Mouse (Mus musculus) limb, embryonic 12.5 days (tissue): ENCODE results near the gene Hoxd10. TPM values are rescaled to one million over a fixed set of nuclear protein-coding genes. Genes with fewer than 3 reads are reported as not detected.

ENCODE experiments used
- ATAC-seq: fragments of 200-750 bp; cut with Nextera tagmentation; 2 replicates; pipeline ENCODE4 v1.8.0; 2017; ENCODE audit warnings: low read depth, moderate TSS enrichment; ENCODE audit not compliant: insufficient number of reproducible peaks, insufficient read depth, low FRiP score, low TSS enrichment
- H3K27ac ChIP-seq: fragments of 300-500 bp; sonication (generic); 2 replicates; pipeline ENCODE4 v1.5.1; 2016; ENCODE audit warnings: mild to moderate bottlenecking, moderate library complexity
- H3K27me3 ChIP-seq: fragments of 300-500 bp; sonication (generic); 2 replicates; pipeline ENCODE4 v1.6.1; 2016; ENCODE audit warnings: mild to moderate bottlenecking, moderate library complexity
- H3K36me3 ChIP-seq: fragments of 300-500 bp; sonication (generic); 2 replicates; pipeline ENCODE4 v1.6.1; 2016; ENCODE audit warnings: mild to moderate bottlenecking, moderate library complexity
- H3K4me1 ChIP-seq: fragments of 300-500 bp; sonication (generic); replicated peaks from 2 replicates; pipeline ENCODE4 v1.6.1; 2016
- H3K4me2 ChIP-seq: fragments of 300-500 bp; sonication (generic); 2 replicates; pipeline ENCODE4 v1.6.1; 2016; ENCODE audit warnings: mild to moderate bottlenecking, moderate library complexity
- H3K4me3 ChIP-seq: fragments of 300-500 bp; sonication (generic); replicated peaks from 2 replicates; pipeline ENCODE4 v1.5.1; 2016; ENCODE audit warnings: mild to moderate bottlenecking
- H3K9ac ChIP-seq: fragments of 300-500 bp; sonication (generic); replicated peaks from 2 replicates; pipeline ENCODE4 v1.6.1; 2016; ENCODE audit warnings: mild to moderate bottlenecking, moderate library complexity
- H3K9me3 ChIP-seq: fragments of 300-500 bp; sonication (generic); 2 replicates; pipeline ENCODE4 v1.6.1; 2016; ENCODE audit warnings: mild to moderate bottlenecking, moderate library complexity
- WGBS: fragments of 180-500 bp; shearing (Covaris S2); methylation state at CpG from one replicate; pipeline ENCODE4 v1.1.7; 2016; 5-methylcytosine and 5-hydroxymethylcytosine counted together
- polyA plus RNA-seq: library from polyadenylated mRNA; unstranded; fragments of >200 nt; fragmentation: Nextera tagmentation; extraction: Ambion mirVana; gene quantifications from 2 replicates; pipeline ENCODE4 v1.2.1, GENCODE M21; 2016

The Hoxd10 gene
- polyA plus RNA-seq: 39.5 and 42.0 TPM in 2 replicates

GRCm38 (mm10) chr2:74691022-74691951 lies at the start of gene Hoxd10:
Gene Hoxd10, plus strand, starts transcription at chr2:74691924.
- H3K4me3 ChIP-seq: peak within 1 kb of the TSS; percentile 66
- H3K4me2 ChIP-seq: peak within 1 kb of the TSS; percentile 92
- peaks cover 50% of the 10 kb centered on the region for H3K27me3 ChIP-seq
- H3K27ac ChIP-seq: peak within 1 kb of the TSS; percentile 96
- H3K9me3 ChIP-seq: no peaks in the 10 kb centered on the region
- H3K4me1 ChIP-seq: peaks cover 54% of the 10 kb centered on the region
- peak; percentile 74 for ATAC-seq
- H3K9ac ChIP-seq: peak within 1 kb of the TSS; percentile 93
- WGBS: under 1% methylated on average over 56 of the region's 56 CpGs
- peaks cover 32% of the 10 kb centered on the region for H3K36me3 ChIP-seq

- Histone ChIP-seq H3K27me3 (peaks cover 39% of the 10 kb centered on the region), H3K4me1 (peaks cover 3% of the 10 kb centered on the region), H3K4me2 (no peak overlapping the region), H3K9me3 (no peaks in the 10 kb centered on the region), H3K9ac (no peak overlapping the region), H3K36me3 (no peaks in the 10 kb centered on the region), H3K27ac (no peak overlapping the region), H3K4me3 (no peak overlapping the region)
- 60% methylated on average over 5 of the region's 5 CpGs for WGBS
- no peak for ATAC-seq
Observed at GRCm38 (mm10) chr2:74642431-74642830, 49.3 kb upstream of the Hoxd10 start.

DNA sequence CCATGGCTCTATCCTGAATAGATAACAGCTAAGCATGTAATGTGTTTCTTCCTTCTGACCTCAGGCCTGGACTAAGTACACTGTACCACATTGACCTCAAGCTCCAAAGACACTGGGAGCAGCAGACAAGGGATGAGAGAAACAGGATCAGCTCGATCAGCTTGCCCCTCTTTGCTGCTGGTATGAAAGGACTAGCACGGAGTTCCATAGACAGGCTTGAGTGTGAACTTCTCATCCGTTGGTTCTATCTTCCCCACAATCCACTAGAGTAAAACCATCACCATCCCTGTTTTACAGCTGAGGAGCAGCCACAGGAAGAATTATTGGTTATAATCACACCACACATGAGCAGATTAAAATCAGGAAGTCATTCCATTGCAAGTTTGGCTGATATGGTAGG lies 46.1 kb upstream of the Hoxd10 start:
- Histone ChIP-seq H3K27ac (no peak overlapping the region), H3K4me3 (no peak overlapping the region), H3K9me3 (no peaks in the 10 kb centered on the region), H3K9ac (no peak overlapping the region), H3K4me1 (peaks cover 32% of the 10 kb centered on the region), H3K36me3 (no peaks in the 10 kb centered on the region), H3K27me3 (peaks cover 65% of the 10 kb centered on the region), H3K4me2 (no peak overlapping the region)
- WGBS: 79% methylated on average over 3 of the region's 3 CpGs
- no peak for ATAC-seq

DNA sequence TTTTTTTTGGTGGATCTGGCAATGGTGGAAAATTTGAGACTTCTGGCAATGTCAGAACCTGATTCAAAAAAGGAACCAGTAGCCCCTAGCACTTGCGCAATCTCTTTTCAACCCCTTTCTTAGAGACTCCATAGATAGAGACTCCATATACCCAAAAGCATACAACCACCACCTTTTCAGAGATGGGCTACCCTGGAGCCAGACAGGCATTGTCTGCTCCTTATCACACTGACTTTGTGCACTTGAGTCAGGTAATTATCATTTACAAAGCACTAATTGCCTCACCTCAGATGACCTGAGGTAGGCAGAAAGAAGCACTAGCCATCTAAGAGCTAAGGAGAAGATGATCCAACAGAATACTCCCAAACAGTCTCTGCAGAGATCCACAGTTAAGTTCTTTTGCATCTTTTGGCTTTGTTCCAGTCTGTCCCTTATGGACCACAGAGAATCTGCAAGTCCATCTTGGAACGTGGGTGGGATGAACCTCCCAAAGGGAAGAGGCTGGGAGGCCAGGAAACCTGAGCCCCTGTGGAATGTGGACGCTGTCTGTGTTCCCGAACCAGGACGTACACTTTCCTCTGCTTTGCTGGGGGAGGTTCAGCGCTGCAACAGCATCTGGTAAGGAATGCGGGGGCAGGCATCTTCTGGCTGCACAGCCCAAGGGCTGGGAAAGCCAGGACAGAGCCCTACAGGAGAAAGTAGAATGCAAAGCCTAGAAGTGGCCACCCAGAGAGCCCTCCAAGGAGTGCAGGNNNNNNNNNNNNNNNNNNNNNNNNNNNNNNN lies 44.5 kb upstream of the Hoxd10 start:
- ATAC-seq: no peak
- Histone ChIP-seq H3K27ac (no peak overlapping the region), H3K36me3 (no peaks in the 10 kb centered on the region), H3K27me3 (peaks cover 76% of the 10 kb centered on the region), H3K4me1 (peaks cover 34% of the 10 kb centered on the region), H3K4me3 (no peak overlapping the region), H3K9ac (no peak overlapping the region), H3K4me2 (peak overlapping the region; percentile 44), H3K9me3 (no peaks in the 10 kb centered on the region)
- 18% methylated on average over 7 of the region's 7 CpGs for WGBS

DNA sequence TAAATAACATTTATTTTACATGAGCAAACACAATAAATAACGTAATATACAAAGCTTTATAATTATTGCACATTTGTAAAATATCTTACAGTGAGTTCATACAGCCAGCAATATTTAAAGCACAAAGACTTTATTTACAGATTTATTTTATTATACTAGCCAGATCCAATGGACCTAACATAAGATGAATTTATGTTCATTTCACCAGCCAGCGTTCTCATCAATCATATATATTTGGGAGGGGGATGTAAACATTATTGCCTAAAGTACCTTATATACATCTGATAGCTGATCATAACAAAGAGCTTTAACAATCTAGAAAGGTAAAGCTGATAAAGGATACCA lies 38.8 kb upstream of the Hoxd10 start:
- no peak for ATAC-seq
- no peaks in the 10 kb centered on the region for H3K9me3 ChIP-seq

DNA sequence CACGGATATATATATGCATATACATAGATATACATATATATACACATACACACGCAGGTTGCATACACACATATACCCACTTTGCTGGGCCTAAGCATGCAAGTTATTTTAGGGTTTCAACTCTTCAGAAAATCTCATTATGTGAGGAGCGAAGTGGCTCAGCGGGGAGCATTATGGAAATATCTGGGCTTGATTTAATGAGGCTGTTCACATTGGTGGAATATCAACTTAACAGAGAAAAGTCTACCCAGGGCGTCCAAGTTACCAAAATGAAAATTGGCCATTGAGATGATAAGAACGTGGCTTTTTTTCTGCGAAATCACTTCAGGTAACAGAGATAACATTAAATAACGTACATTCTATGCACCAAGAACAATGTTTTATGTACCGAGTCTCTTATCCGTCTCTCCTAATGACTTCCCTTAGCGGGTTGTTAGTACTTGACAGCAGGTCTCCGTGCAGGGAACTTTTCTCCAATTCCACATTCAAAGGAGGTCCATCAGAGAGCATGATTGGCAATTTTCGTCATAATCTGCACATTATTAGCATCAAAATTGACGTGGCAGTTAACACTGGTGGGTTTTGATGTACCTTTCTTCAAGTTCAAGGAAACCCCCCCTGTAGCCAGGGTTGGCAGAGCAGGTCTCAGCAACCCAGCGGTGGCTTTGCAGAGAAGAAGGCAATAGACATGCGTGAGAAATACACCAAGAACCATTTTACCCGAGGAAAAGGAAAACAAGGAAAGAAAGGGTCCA lies 37.8 kb upstream of the Hoxd10 start:
- H3K27me3 ChIP-seq: peaks cover 72% of the 10 kb centered on the region
- WGBS: 11% methylated on average over 17 of the region's 17 CpGs
- ATAC-seq: no peak
- peaks cover 40% of the 10 kb centered on the region for H3K4me1 ChIP-seq
- peak overlapping the region; percentile 70 for H3K4me2 ChIP-seq
- H3K4me3 ChIP-seq: peak overlapping the region; percentile 57
- no peaks in the 10 kb centered on the region for H3K9me3 ChIP-seq
- H3K27ac ChIP-seq: peak overlapping the region; percentile 92
- H3K36me3 ChIP-seq: 0 out of 2 replicates have a peak, but pooled peaks cover 8% of the 10 kb centered on the region
- H3K9ac ChIP-seq: peak overlapping the region; percentile 93

More for the DNA sequence above, 38.8 kb upstream of the Hoxd10 start:
- no peak overlapping the region for H3K4me2 ChIP-seq
- no peak overlapping the region for H3K9ac ChIP-seq
- no peak overlapping the region for H3K27ac ChIP-seq
- H3K4me1 ChIP-seq: peaks cover 44% of the 10 kb centered on the region
- no peak overlapping the region for H3K4me3 ChIP-seq
- WGBS: 36% methylated on average over 2 of the region's 2 CpGs
- 0 out of 2 replicates have a peak, but pooled peaks cover 8% of the 10 kb centered on the region for H3K36me3 ChIP-seq
- H3K27me3 ChIP-seq: peaks cover 76% of the 10 kb centered on the region

- Histone ChIP-seq H3K9ac (peak overlapping the region; percentile 93), H3K36me3 (0 out of 2 replicates have a peak, but pooled peaks cover 8% of the 10 kb centered on the region), H3K4me1 (peaks cover 33% of the 10 kb centered on the region), H3K4me3 (peak overlapping the region; percentile 57), H3K27ac (peak overlapping the region; percentile 92), H3K9me3 (no peaks in the 10 kb centered on the region), H3K27me3 (peaks cover 68% of the 10 kb centered on the region), H3K4me2 (peak overlapping the region; percentile 70)
- no peak for ATAC-seq
- WGBS: 5% methylated on average over 20 of the region's 20 CpGs
Observed at GRCm38 (mm10) chr2:74654743-74655419, 36.8 kb upstream of the Hoxd10 start.

DNA sequence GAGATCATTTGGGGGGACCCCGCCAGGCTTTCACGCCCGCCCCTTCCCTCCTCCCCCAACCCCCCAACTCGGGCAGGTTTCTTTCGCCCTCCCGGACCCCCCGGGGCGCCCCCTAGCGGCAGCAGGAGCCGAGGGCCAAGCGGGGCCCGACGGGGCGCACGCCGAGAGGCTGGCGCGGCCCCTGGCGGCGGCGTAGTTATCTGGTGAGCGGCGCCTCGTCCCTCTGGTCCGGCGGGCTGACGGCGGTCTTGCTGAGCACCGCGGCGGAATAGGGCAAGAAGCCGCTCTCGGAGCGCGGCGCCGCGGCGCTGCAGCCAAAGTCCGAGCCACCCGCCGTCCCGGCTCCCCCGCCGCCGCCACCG lies 36.3 kb upstream of the Hoxd10 start:
- H3K4me3 ChIP-seq: peak overlapping the region; percentile 57
- H3K9ac ChIP-seq: peak overlapping the region; percentile 93
- no peak for ATAC-seq
- no peaks in the 10 kb centered on the region for H3K9me3 ChIP-seq
- peaks cover 65% of the 10 kb centered on the region for H3K27me3 ChIP-seq
- H3K27ac ChIP-seq: peak overlapping the region; percentile 92
- peak overlapping the region; percentile 70 for H3K4me2 ChIP-seq
- under 1% methylated on average over 33 of the region's 47 CpGs for WGBS
- 0 out of 2 replicates have a peak, but pooled peaks cover 8% of the 10 kb centered on the region for H3K36me3 ChIP-seq
- H3K4me1 ChIP-seq: peaks cover 28% of the 10 kb centered on the region

DNA sequence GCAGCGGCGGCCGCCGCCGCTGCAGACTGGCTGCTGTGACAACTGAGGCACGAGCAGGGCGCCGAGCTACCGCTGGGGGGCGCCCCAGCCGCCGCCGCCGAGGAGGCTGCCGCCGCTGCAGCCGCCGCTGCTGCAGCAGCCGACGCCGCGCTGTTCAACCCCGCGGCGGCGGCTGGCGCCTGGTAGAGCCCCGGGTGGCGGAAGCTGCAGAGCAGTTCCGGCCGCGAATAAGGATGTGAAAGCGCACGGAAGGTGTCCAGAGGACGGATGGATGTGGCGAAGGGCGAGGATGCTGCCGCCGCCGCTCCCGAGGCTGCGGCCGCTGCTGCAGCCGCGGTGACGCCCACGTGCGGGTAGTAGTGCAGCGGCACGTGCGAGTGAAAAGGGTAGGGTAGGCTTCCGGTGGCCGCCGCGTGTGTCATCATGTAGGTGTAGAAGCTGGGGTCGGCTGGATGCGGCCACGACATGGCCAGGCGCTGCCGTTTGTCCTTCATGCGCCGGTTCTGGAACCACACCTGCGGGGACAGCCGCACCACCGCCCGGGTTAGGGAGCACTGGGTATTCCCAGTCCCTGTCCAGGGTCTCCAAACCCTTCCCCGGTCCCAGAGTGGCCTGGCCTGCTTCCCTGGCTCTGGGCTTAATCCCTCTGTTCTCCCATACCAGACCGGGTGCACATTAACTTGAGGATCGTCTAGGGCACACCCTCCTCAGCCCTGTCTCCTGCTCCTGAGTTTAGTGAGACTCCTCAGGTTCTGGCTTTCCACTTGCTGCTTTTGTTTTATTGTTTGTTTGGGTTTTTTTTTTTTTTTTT lies 35.7 kb upstream of the Hoxd10 start:
- ATAC-seq: 0 out of 2 replicates have a peak, but pooled peaks have one; percentile 38
- Histone ChIP-seq H3K4me1 (peaks cover 27% of the 10 kb centered on the region), H3K36me3 (0 out of 2 replicates have a peak, but pooled peaks cover 8% of the 10 kb centered on the region), H3K9me3 (no peaks in the 10 kb centered on the region), H3K27me3 (peaks cover 67% of the 10 kb centered on the region), H3K4me2 (peak overlapping the region; percentile 70), H3K27ac (peak overlapping the region; percentile 92), H3K4me3 (peak overlapping the region; percentile 57), H3K9ac (peak overlapping the region; percentile 93)
- WGBS: under 1% methylated on average over 64 of the region's 69 CpGs

DNA sequence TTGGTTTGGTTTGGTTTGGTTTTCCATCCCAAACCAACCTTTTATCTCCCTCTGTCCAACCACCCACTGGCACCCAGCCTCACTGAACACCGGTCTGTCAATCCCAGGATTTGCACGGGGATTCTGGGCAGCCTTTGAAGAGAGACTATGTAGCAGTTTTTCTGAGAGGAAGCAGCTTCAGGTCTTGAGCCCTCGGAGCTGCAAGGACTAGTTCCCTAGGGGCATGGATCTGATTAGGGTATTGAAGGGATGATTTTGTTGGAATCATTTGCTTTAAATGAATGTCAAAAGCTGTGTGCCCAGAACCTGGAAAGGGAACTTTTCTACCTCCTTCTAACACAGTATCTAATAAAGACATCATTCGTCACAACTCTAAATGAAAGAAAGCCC lies 35.1 kb upstream of the Hoxd10 start:
- Histone ChIP-seq H3K27ac (peak overlapping the region; percentile 92), H3K4me2 (peak overlapping the region; percentile 70), H3K4me3 (peak overlapping the region; percentile 57)

More for the DNA sequence above, 35.1 kb upstream of the Hoxd10 start:
- no peak for ATAC-seq
- H3K36me3 ChIP-seq: 0 out of 2 replicates have a peak, but pooled peaks cover 8% of the 10 kb centered on the region
- no peaks in the 10 kb centered on the region for H3K9me3 ChIP-seq
- WGBS: 0% methylated on average over 4 of the region's 4 CpGs
- H3K9ac ChIP-seq: peak overlapping the region; percentile 93
- H3K27me3 ChIP-seq: peaks cover 70% of the 10 kb centered on the region
- peaks cover 26% of the 10 kb centered on the region for H3K4me1 ChIP-seq
